Mouse (Mus musculus): ENCODE data around the gene Bmp5.

Bmp5 gene

GRCm38 (mm10) chr9:75839450-75839849 lies 64.3 kb downstream of the Bmp5 start:
- DNase-seq (ENCODE audit: low read depth, low spot score): no peak

GRCm38 (mm10) chr9:75840841-75841240 lies 65.7 kb downstream of the Bmp5 start:
- no peak for DNase-seq (ENCODE audit: low read depth, low spot score)

GRCm38 (mm10) chr9:75846010-75846409 lies 70.8 kb downstream of the Bmp5 start:
- no peak for DNase-seq (ENCODE audit: low read depth, low spot score)

GRCm38 (mm10) chr9:75850670-75851228 lies 75.6 kb downstream of the Bmp5 start:
- DNase-seq (ENCODE audit: low read depth, low spot score): no peak

- DNase-seq (ENCODE audit: low read depth, low spot score): no peak
Observed at GRCm38 (mm10) chr9:75858161-75858560, 83.0 kb downstream of the Bmp5 start.

GRCm38 (mm10) chr9:75858939-75859338 lies 83.8 kb downstream of the Bmp5 start:
- DNase-seq (ENCODE audit: low read depth, low spot score): no peak

GRCm38 (mm10) chr9:75870332-75871177 lies 95.4 kb downstream of the Bmp5 start:
- peak; percentile 5 for DNase-seq (ENCODE audit: low read depth, low spot score)

- no peak for DNase-seq (ENCODE audit: low read depth, low spot score)
Observed at GRCm38 (mm10) chr9:75876333-75876732, 101.2 kb downstream of the Bmp5 start.

- no peak for DNase-seq (ENCODE audit: low read depth, low spot score)
Observed at GRCm38 (mm10) chr9:75883481-75884190, 108.5 kb downstream of the Bmp5 start.

- DNase-seq (ENCODE audit: low read depth, low spot score): no peak
Observed at GRCm38 (mm10) chr9:75886801-75887544, 111.8 kb downstream of the Bmp5 start.

GRCm38 (mm10) chr9:75896918-75897317 lies 121.8 kb downstream of the Bmp5 start:
- DNase-seq (ENCODE audit: low read depth, low spot score): no peak

GRCm38 (mm10) chr9:75898022-75898421 lies 122.9 kb downstream of the Bmp5 start:
- DNase-seq (ENCODE audit: low read depth, low spot score): no peak

- DNase-seq (ENCODE audit: low read depth, low spot score): no peak
Observed at GRCm38 (mm10) chr9:75901219-75901618, 126.1 kb downstream of the Bmp5 start.

- peak; percentile 57 for DNase-seq (ENCODE audit: low read depth, low spot score)
Observed at GRCm38 (mm10) chr9:75905497-75905896, 130.3 kb downstream of the Bmp5 start.

- DNase-seq (ENCODE audit: low read depth, low spot score): no peak
Observed at GRCm38 (mm10) chr9:75910112-75910799, 135.1 kb downstream of the Bmp5 start.

GRCm38 (mm10) chr9:75911542-75911941 lies 136.4 kb downstream of the Bmp5 start:
- no peak for DNase-seq (ENCODE audit: low read depth, low spot score)

GRCm38 (mm10) chr9:75916027-75916426 lies 140.9 kb downstream of the Bmp5 start:
- no peak for DNase-seq (ENCODE audit: low read depth, low spot score)

- no peak for DNase-seq (ENCODE audit: low read depth, low spot score)
Observed at GRCm38 (mm10) chr9:75927196-75927880, 152.2 kb downstream of the Bmp5 start.

GRCm38 (mm10) chr9:75928068-75928467 lies 152.9 kb downstream of the Bmp5 start:
- DNase-seq (ENCODE audit: low read depth, low spot score): no peak

- peak; percentile 17 for DNase-seq (ENCODE audit: low read depth, low spot score)
Observed at GRCm38 (mm10) chr9:75944663-75945062, 169.5 kb downstream of the Bmp5 start.
